Mouse (Mus musculus) liver, postnatal 0 days (tissue): Measurements from ENCODE around the gene Flna. TPM values are rescaled to one million over a fixed set of nuclear protein-coding genes. Genes with fewer than 3 reads are reported as not detected.

Experiments used
- ATAC-seq: fragments of 200-750 bp; cut with Nextera tagmentation; 2 replicates; pipeline ENCODE4 v1.8.0; 2017; ENCODE audit warnings: mild to moderate bottlenecking, moderate library complexity
- DNase-seq: peaks from one replicate; pipeline ENCODE4 v3.0.0-alpha.2; 2016
- H3K27ac ChIP-seq: fragments of 300-500 bp; sonication (generic); 2 replicates; pipeline ENCODE4 v1.5.1; 2014; ENCODE audit warnings: antibody characterized with exemption, moderate library complexity, mild to moderate bottlenecking, low read depth
- H3K27me3 ChIP-seq: fragments of 300-500 bp; sonication (generic); 2 replicates; pipeline ENCODE4 v1.6.1; 2014; ENCODE audit warnings: low read length, control low read depth, mixed read lengths; ENCODE audit not compliant: insufficient read depth
- H3K36me3 ChIP-seq: fragments of 300-500 bp; sonication (generic); replicated peaks from 2 replicates; pipeline ENCODE4 v1.6.1; 2014; ENCODE audit warnings: mild to moderate bottlenecking, control low read depth, low read length, moderate library complexity, mixed read lengths; ENCODE audit not compliant: insufficient read depth
- H3K4me1 ChIP-seq: fragments of 300-500 bp; sonication (generic); 2 replicates; pipeline ENCODE4 v1.6.1; 2014; ENCODE audit warnings: antibody characterized with exemption, mild to moderate bottlenecking, control low read depth; ENCODE audit not compliant: insufficient read depth
- H3K4me2 ChIP-seq: fragments of 300-500 bp; sonication (generic); 2 replicates; pipeline ENCODE4 v1.6.1; 2014; ENCODE audit warnings: low read depth, mild to moderate bottlenecking, low read length, moderate library complexity, mixed read lengths
- H3K4me3 ChIP-seq: fragments of 300-500 bp; sonication (generic); 2 replicates; pipeline ENCODE4 v1.5.1; 2014; ENCODE audit warnings: low read depth, low read length
- H3K9ac ChIP-seq: fragments of 300-500 bp; sonication (generic); replicated peaks from 2 replicates; pipeline ENCODE4 v1.6.1; 2014; ENCODE audit warnings: mild to moderate bottlenecking, moderate library complexity
- H3K9me3 ChIP-seq: fragments of 300-500 bp; sonication (generic); 2 replicates; pipeline ENCODE4 v1.6.1; 2016; ENCODE audit warnings: mild to moderate bottlenecking, control low read depth, low read length, mixed read lengths
- CTCF ChIP-seq: sonication (generic); IDR thresholded peaks from 2 replicates; pipeline ENCODE4 v1.5.1; 2016; ENCODE audit warnings: antibody characterized with exemption, low read depth
- EP300 ChIP-seq: IDR thresholded peaks from 2 replicates; pipeline ENCODE4 v1.6.1; 2016; ENCODE audit warnings: antibody characterized with exemption, low read depth, mild to moderate bottlenecking
- WGBS: fragments of 180-500 bp; shearing (Covaris S2); extraction: QIAGEN DNeasy Blood & Tissue Kit; methylation state at CpG from one replicate; pipeline ENCODE4 v1.1.7; 2014; ENCODE audit not compliant: insufficient replicate concordance; 5-methylcytosine and 5-hydroxymethylcytosine counted together
- polyA plus RNA-seq: library from polyadenylated mRNA; unstranded; fragments of >200 nt; fragmentation: Nextera tagmentation; extraction: Ambion mirVana; gene quantifications from 2 replicates; pipeline ENCODE4 v1.2.1, GENCODE M21; 2015

Gene Flna
- polyA plus RNA-seq, 1 experiment from 2014 or later = 34.1 TPM

DNA sequence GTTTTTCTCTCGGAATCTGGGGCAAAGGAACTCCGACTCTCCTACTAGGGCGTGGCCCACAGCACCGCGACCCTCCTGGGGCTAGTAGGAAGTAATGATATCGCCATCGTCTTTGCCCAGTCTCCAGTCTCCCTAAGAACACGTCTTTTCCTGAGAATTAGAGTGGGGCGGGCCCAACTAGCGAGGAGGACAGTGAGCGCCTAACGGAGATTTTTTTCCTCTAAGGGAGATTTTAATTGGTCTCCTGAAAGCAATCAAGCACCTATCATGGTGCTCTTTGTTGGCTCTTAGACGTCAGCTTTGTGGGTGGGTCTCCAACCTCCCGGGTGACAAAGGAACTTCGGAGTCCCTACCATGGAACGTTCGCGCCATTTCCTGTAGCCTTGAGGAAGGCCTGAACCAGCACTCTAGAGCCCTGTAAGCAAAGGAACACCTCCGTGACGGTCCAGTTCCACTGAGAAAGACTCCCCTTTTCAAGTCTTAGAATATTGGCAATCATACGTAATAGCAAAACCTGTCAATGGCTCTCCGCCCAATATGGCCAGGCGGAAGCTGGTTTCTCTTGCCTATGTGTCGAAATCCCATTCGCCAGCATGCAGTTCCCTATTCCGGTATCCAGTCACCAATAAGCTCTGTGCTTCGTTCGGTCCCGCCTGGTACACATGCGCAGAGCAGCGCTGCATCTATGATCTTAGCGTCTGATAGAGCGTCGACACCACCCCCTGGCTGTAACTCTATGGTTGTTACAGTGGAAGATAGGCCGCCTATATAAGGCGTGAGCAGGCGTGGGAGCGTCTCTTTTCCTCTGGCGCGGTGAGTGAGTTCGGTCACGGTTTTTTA is 20.7 kb upstream of the Flna start, which contains the start of gene Rpl10:
Gene Rpl10 (plus strand): TSS at position 751 of the 840 bp plus-strand sequence.
- 18% methylated on average over 42 of the region's 42 CpGs for WGBS
- H3K9ac ChIP-seq = peak within 1 kb of the TSS; percentile 80
- peak; percentile 90 for DNase-seq
- H3K4me3 ChIP-seq = peak within 1 kb of the TSS; percentile 68
- no peaks in the 10 kb centered on the region for H3K9me3 ChIP-seq
- peaks cover 5% of the 10 kb centered on the region; the same call in 1 of the 2 replicates for H3K4me1 ChIP-seq
- H3K36me3 ChIP-seq = 0 out of 2 replicates have a peak, but pooled peaks cover 4% of the 10 kb centered on the region
- peak within 1 kb of the TSS; percentile 77 for H3K27ac ChIP-seq
- ATAC-seq = peak; percentile 92
- no peaks in the 10 kb centered on the region for H3K27me3 ChIP-seq
- TF ChIP-seq EP300 (peak; percentile 75), CTCF (peak; percentile 65)
- H3K4me2 ChIP-seq = peak within 1 kb of the TSS; percentile 76

DNA sequence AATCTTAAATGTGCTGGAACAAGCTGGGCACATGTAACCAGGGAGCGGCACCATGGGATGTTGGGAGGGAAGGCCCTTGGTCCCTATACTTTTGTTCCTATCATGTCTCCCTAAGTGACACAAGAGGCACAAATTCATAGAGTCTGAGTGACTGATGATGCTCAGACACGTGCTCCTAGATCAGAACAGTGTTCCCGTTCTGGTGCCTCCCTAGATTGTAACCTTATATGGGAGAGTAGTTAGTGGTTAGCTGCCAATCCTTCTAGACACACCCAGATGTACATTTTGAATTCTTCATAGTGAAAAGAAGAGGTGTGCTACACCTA is 20.1 kb upstream of the Flna start:
- DNase-seq = no peak
- 0 out of 2 replicates have a peak, but pooled peaks cover 4% of the 10 kb centered on the region for H3K36me3 ChIP-seq
- peak overlapping the region; percentile 42 for H3K9ac ChIP-seq

DNA sequence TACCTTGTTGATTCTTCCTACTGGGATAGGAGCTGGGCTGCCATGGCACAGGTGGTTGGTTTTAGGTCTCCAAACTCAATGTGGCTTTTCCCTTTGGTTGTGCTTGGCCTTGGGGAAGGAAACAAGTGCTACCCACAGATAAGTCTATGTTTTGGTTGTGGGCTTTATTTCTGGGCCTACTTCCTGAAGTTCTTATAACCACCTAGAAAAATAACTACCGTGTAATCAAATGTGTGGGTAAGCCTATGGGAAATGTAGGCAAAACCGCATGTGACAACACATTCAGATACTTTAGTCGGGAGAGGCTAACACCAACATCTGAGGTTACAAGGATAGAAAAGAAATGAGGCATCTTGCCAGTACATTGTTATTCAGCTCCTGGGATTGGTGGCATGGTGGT is 8.1 kb upstream of the Flna start:
- peaks cover 5% of the 10 kb centered on the region; the same call in 1 of the 2 replicates for H3K4me1 ChIP-seq
- no peak overlapping the region for H3K4me3 ChIP-seq
- H3K4me2 ChIP-seq = no peak overlapping the region
- 66% methylated on average over 3 of the region's 3 CpGs for WGBS
- H3K9ac ChIP-seq = no peak overlapping the region
- DNase-seq = no peak
- no peaks in the 10 kb centered on the region for H3K27me3 ChIP-seq
- ATAC-seq = no peak
- no peak overlapping the region for H3K27ac ChIP-seq
- no peak for TF ChIP-seq CTCF
- peaks cover 6% of the 10 kb centered on the region for H3K36me3 ChIP-seq
- H3K9me3 ChIP-seq = no peaks in the 10 kb centered on the region

More for the DNA sequence above, 20.1 kb upstream of the Flna start:
- H3K4me1 ChIP-seq = peaks cover 5% of the 10 kb centered on the region; the same call in 1 of the 2 replicates
- H3K4me3 ChIP-seq = peak overlapping the region; percentile 68
- H3K27me3 ChIP-seq = no peaks in the 10 kb centered on the region; the same call in 1 of the 2 replicates
- no peak for TF ChIP-seq EP300
- no peak for TF ChIP-seq CTCF
- ATAC-seq = peak; percentile 5; the same call in 1 of the 2 replicates
- WGBS = 35% methylated on average over 3 of the region's 3 CpGs
- H3K4me2 ChIP-seq = peak overlapping the region; percentile 76
- no peaks in the 10 kb centered on the region for H3K9me3 ChIP-seq
- H3K27ac ChIP-seq = peak overlapping the region; percentile 77

DNA sequence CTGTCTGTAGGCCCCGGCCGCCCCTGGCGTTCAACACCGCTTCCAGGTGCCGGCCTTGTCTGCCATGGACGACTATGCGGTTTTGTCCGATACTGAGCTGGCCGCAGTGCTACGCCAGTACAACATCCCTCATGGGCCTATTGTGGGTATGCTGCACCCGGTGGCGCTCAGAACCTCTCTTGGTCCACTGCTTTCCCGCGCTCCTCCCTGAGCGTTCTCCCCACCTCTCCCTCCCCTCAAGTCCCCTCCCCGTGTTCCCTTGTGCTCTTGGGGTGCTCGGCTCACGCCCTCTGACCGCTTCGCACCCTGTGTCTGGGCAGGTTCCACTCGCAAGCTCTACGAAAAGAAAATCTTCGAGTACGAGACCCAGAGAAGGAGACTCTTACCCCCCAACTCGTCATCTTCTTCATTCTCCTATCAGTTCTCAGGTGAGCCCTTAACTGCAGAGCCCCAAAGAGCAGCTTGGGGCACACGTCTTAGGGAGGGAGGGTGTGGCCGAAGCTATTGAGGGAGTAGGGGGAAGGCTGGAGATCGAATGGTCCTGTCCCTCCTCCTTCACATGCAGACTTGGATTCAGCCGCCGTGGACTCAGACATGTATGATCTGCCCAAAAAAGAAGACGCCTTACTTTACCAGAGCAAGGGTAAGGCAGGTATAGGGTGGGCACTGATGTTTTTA is 5.4 kb upstream of the Flna start:
- Histone ChIP-seq H3K36me3 (peaks cover 6% of the 10 kb centered on the region), H3K27me3 (no peaks in the 10 kb centered on the region), H3K9ac (peak overlapping the region; percentile 74), H3K4me1 (peaks cover 5% of the 10 kb centered on the region; the same call in 1 of the 2 replicates), H3K27ac (peak overlapping the region; percentile 92), H3K9me3 (no peaks in the 10 kb centered on the region), H3K4me2 (peak overlapping the region; percentile 84), H3K4me3 (peak overlapping the region; percentile 63)
- DNase-seq (no peak), ATAC-seq (peak; percentile 63)
- WGBS = 26% methylated on average over 27 of the region's 31 CpGs
- TF ChIP-seq CTCF = no peak

DNA sequence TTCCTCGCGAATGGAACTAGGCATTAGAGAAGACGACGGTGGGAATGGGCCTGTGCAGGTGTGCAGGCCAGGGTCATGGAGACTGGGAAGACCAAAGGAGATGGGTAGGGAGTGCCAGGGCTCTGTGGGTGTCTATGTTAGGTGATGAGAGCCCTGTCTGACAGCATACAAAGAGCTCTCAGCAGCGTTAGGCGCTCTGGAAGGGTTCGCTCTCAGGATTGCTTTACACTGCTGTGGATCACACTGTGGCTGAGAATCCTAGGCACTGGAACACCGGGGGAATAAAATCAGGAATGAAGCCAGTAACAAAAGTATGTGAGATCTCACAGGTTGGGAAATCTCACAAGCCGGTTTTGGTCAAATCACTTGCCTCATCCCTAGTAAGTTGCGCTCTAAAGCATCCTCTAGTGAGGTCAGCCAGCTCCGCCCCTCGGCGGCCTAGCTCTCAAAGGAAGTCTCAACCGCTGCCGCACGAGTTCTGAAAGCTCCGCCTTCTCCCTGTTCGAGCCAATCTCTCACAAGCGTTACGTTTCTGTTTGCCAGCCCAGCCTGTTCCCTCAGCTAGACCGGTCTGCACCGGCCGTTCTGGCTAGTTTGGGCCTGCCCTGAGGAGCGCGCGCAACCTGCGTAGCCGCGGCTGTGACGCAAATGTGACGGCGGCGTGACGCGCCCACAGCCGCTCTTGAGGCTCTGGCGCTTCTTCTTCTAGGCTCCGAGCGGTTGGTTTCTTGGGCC is 4.7 kb upstream of the Flna start, which contains the start of gene Emd:
Gene Emd (plus strand): TSS at position 535 of the 735 bp plus-strand sequence.
- WGBS = 28% methylated on average over 39 of the region's 39 CpGs
- peak; percentile 51; the same call in 1 of the 2 replicates for TF ChIP-seq EP300
- no peak for TF ChIP-seq CTCF
- peak; percentile 99 for ATAC-seq

More for the DNA sequence above, 4.7 kb upstream of the Flna start, which contains the start of gene Emd:
- Histone ChIP-seq H3K4me2 (peak within 1 kb of the TSS; percentile 84), H3K4me1 (peaks cover 7% of the 10 kb centered on the region), H3K27me3 (no peaks in the 10 kb centered on the region), H3K9me3 (no peaks in the 10 kb centered on the region), H3K36me3 (peaks cover 6% of the 10 kb centered on the region), H3K27ac (peak within 1 kb of the TSS; percentile 92), H3K4me3 (peak within 1 kb of the TSS; percentile 63), H3K9ac (peak within 1 kb of the TSS; percentile 74)
- peak; percentile 89 for DNase-seq
